Mouse (Mus musculus): Measurements from ENCODE around the gene Fbxo7.
"Not testable (repeated sequence)": the region's sequence is repeated elsewhere in the genome, so short reads cannot be mapped to it uniquely, and the experiment has no call there.

Gene Fbxo7

GRCm38 (mm10) chr10:86021749-86022473 is at the start of gene Fbxo7:
Gene Fbxo7 (plus strand): TSS chr10:86021972.
- peak; percentile 69 to 71 for DNase-seq

- no peak for DNase-seq
Observed at GRCm38 (mm10) chr10:85972915-85973314, 48.9 kb upstream of the Fbxo7 start.

DNA sequence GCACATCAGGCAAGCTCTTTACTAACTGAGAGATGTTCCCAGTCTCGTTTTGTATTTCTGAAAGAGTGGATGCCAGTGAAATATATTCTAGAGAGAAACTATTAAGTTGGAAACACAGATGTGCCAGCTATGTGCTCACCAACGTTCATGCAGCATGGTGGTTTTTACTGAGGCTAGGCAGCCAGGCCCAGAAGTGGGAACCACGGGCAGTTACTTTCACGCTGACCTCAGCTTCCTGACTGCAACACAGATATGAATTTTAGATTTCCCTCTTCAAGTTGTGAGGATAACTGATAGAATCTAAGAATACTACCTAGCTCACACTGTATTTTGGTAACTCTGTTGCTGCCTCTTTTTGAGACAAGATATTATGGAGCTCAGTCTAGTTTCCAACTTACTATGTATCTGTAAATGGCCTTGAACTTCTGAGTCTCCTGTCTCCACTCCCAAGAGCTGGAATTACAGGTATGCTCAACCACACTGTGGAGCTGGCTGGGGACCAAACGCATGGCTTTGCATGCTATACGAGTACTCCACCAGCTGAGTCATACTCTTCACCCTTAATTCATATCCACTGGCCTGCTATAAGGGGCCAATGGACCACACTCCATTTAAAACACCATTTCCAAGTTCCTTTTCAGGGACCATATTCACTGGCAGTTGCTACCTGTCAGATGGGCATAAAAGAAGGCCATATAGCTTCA is 32.2 kb upstream of the Fbxo7 start:
- no peak for DNase-seq

DNA sequence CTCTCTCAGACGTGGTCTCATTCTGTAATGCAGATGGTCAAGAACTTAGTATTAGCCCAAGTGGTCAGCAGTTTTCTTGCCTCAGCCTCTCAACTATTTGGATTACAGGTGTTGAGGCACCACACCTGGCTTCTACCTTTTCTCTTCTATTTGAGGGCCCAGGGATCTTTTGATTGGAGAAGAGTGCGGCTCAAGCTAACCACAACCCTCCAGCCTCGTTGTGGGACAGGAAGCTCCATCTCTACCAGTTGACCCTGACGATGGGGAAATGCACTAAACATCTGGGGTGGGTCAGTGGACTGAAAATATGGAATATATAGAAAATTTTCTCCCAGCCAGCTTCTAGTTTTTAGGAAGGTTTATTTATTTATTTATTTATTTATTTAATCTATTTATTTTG is 29.4 kb upstream of the Fbxo7 start:
- no peak for DNase-seq

- no peak for DNase-seq
Observed at GRCm38 (mm10) chr10:85993836-85994235, 27.9 kb upstream of the Fbxo7 start.

DNA sequence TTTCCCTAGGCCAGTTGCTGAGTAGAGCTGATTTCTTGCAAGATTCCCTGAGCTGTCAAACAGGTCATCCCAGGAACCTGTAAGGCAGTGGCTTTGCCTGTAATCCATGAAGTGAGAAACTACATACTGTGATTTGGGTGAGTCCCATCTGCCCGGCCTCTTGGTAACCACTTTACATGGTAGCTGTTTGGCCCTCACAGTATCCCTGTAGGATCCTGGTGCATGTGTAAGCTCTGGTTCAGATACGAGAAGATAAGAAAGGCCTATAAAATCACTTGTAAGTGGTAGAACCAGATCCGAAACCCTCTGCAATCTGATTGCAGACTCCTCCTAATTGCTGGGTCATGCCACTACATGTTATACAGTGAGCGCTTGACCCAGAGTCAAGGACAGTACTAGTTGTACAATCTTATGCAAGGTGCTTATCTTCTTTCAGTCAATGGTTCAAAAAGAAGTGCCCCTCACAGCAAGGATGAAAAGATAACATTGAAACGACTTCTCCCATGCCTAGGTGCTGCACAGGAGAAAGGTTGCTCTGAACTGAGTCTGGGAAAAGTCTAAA is 27.1 kb upstream of the Fbxo7 start:
- no peak for DNase-seq

GRCm38 (mm10) chr10:86000447-86000846 is 21.3 kb upstream of the Fbxo7 start:
- DNase-seq, result no peak

GRCm38 (mm10) chr10:86006455-86006854 is 15.3 kb upstream of the Fbxo7 start:
- no peak for DNase-seq

- no peak for DNase-seq
Observed at GRCm38 (mm10) chr10:86009688-86010087, 12.1 kb upstream of the Fbxo7 start.

- no peak for DNase-seq
Observed at GRCm38 (mm10) chr10:86010636-86011035, 11.1 kb upstream of the Fbxo7 start.

DNA sequence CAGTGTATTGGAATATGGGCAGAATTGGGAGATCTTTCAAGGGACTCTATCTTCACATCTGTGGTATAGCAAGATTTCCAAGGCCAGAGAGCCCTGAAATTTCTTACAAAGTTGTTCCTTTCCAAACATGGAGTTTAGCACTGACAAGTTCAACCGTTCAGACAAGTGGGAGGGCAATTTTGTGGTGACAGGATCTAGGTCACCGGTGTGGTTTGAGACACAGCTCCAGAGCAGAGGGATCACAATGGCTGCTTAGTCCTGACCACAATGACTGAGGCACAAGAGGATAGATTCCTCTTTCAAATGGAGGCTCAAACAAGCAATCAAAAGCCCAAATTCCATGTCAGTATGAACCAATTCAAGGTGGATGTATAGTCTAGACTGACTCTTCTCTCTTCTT is 10.6 kb upstream of the Fbxo7 start:
- no peak for DNase-seq

DNA sequence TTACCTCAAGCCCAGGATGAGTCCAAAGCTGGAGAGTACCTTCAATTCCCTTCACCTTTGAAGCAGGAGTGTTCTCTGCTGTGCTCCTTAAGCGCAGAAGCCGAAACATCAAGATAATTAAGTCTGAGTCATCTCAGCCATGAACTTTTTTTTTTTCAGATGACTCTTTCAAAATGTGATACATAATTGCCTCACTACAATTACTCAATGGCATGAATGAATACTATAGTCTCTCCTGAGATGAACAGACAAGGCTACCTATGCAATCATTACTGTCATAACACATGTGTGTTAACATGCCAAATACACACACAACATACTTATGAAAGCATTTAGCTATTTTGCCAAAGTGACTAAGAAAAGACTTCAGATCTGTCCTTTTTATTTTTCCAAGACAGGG is 10.0 kb upstream of the Fbxo7 start, which contains the start of gene Bpifc:
Bpifc (minus strand) TSS at position 115 of the 400 bp plus-strand sequence.
- DNase-seq, result no peak

DNA sequence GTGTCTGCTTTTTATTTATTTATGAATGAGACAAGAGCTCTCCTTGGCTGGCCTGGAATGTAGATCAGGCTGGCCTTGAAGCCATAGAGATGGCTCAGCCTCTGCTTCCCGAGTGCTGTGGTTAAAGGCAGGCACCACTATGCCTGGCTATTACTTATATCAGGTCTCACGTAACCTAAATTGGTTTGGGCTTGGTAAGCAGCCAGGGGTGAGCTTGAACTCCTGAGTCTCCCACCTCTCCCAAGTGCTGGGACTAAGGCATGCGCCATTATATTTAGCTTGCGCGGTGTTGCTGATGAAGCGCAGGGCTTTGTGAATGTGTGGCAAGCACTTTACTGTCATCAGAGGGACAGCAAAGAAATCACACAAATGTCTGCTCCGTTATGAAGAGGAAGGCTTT is 4.0 kb upstream of the Fbxo7 start:
- DNase-seq, result no peak

DNA sequence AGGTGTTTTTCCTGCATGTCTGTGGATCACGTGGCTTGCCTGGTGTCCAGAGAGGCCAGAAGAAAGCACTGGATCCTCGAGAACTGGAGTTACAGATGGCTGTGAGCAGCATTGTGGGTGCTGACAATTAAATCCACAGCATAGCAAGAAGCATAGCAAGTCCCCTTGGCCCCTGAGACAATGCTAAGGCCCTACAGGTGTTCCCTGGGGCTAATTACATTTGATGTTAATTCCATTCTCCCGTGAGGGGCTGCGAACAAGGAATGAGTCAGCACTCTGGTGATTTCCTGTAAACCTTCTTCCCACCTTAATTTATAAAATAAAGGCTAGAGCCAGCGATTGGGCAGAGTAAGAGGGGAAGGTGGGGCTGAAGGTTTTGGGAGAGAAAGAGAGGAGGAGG is 3.0 kb upstream of the Fbxo7 start:
- no peak for DNase-seq

- DNase-seq, result no peak
Observed at GRCm38 (mm10) chr10:86021408-86021748, 394 bp upstream of the Fbxo7 start.

DNA sequence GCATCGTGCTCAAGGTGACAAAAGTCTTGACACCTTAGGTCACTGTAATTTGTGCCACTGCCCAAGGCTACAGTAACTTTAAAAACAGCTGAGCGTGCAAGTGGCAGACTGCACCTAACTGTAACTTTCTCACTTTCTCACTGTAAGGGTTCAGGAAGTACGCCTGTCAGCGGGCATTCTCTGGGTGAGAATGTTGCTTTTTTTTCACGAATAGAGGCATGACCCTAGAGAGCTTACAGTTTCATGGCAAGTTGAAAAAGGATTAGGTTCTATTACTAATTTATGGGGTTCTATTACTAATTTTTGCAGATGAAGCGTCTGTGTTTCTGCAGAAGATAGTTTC is 673 bp downstream of the Fbxo7 start:
- no peak for DNase-seq

DNA sequence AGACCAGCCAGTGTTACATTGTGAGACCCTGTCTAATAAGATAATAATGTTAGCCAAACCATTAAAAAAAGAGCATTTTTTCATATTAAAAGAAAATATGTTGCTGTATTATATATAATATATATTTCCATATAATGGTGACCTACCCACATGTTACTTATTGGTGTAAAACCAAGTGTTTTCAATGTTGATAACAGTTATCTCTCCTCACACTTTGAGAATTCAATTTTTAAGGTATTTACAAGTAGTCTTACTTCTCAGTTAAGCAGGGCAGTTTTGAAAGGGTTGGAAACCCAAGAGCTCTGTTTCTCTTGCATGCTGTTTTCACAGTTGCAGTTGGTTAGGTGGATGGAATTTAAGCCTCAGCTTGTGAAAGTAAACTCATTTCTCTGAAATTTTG is 1.4 kb downstream of the Fbxo7 start:
- no peak for DNase-seq

- DNase-seq, result no peak
Observed at GRCm38 (mm10) chr10:86025906-86026305, 4.1 kb downstream of the Fbxo7 start.

GRCm38 (mm10) chr10:86026354-86026753 is 4.6 kb downstream of the Fbxo7 start:
- no peak for DNase-seq

DNA sequence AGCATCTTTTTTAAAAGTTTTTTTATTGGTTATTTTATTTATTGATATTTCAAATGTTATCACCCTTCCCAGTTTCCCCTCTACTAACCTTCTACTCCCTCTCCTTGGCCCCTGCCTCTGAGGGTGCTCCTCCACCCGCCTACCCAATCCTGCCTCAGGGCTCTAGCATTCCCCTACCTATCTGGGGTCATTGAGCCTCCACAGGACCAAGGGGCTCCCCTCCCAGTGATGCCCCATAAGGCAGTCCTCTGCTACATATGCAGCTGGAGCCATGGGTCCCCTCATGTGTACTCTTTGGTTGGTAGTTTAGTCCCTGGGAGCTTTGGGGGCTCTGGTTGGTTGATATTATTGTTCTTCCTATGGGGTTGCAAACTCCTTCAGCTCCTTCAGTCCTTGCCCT is 5.0 kb downstream of the Fbxo7 start:
- DNase-seq, result not testable (repeated sequence)

DNA sequence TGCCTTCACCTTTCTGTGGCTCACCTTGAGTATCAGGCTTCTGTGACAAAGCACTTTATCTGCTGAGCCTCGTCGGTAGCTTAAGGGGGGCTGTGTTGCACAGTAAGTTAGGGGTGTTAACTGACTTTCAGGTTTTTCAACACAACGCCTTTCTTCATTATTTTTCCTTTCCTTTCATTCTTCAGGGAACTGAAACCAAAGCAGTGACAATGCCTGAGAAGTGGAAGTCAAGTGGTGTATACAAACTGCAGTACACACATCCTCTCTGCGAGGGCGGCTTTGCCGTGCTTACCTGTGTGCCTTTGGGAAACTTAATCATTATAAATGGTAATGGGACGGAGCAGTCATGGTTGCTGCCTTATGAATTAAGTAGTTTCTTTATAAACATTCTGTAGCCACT is 9.0 kb downstream of the Fbxo7 start:
- DNase-seq, result no peak

DNA sequence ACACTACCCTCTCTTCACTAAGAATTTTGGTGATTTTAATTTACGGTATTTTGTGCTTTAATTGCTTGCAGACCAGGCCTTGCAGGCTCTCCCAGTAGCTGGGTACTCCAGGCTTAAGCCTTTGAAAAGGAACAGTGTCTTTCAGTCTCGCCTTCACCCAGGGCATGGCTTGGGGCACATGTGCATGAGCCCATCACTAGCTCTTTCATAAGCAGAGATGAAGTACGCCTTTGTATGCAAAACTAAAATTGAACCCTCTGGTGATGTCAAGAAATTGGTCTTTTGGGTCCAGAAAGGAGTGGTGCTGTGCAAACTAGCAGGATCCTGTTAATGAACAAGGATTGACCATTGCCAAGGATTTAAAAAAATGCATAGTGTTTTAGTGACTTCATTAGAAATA is 10.7 kb downstream of the Fbxo7 start:
- DNase-seq, result no peak

DNA sequence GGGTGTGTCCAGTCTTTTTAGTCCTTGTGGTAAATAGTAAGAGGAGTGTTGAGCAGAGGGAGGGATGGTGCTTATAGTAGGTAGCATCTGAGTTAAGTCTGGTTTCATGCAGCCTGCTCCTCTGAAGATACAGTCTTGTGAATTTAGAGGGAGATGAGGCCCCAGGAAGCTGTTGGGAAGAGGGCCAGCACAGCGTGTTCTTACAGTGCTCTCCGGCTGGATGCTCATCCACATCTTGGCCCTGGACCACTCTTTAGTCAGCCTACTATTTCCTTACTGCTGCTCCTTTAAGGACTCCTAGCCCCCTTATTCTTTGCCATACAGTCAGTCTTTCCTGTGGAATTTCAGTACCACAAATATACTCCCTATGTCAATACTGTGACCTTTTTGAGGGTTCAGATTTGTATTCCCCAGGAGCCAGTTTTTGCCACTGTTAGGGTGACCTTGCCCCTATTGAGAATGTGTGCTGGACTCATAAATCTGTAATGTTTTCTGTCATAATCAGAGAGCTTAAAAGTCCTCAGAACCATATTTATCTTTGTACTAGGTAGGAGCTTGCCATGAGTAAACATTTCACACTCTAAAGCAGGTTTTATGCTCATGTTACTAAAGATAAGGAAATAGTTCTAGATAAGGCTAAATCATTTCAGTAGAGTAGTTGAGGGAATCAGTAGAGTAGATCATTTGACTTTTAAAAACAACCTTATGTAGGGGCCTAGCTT is 12.4 kb downstream of the Fbxo7 start:
- no peak for DNase-seq

DNA sequence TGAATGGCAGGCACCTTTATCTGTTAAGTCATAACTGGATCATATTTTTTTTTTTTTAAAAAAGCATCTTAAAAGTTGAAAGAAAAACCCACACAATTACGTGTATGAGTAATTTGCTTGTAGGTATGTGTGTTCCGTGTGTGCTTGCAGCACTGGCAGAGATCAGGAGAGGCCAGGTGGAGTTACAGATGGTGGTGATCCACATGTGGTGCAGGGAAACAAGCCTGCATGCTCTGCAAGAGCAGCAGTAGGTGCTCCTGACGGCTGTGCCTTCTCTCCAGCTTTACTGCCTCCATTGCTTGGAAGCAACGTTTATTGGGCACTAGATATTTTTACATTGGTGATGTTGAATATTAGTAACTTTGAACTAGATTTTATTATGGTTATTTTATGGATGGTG is 21.9 kb downstream of the Fbxo7 start:
- DNase-seq, result no peak
